25 mouse cellular contexts compared by ENCODE assay signal in the genomic region with DNA sequence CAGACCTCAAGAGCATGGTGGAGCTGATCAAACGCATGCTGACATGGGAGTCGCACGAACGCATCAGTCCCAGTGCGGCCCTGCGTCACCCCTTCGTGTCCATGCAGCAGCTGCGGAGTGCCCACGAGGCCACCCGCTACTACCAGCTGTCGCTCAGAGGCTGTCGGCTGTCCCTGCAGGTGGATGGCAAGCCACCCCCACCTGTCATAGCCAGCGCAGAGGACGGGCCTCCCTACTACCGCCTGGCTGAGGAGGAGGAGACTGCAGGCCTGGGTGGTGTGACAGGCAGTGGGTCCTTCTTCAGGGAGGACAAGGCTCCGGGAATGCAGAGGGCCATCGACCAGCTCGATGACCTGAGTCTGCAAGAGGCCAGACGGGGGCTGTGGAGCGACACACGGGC. TPM values are rescaled to one million over a fixed set of nuclear protein-coding genes. Genes with fewer than 3 reads are reported as not detected.
DNase-seq lines count a peak whose midpoint lies in the region; ATAC-seq and TF ChIP-seq lines count a peak whose summit lies in the region.
"Had no signal": no experiment of that assay in that cellular context is flagged by ENCODE, and none has a peak within 500 bp of the region (broad histone marks: within the 10 kb centered on the region; RNA-seq: fewer than 3 reads in every experiment).

No protein-coding gene starts in this region.

- H3K36me3 ChIP-seq in heart, embryonic 13.5 days = peaks cover 49% of the 10 kb centered on the region
- H3K36me3 ChIP-seq in heart, embryonic 10.5 days = peaks cover 29% of the 10 kb centered on the region
- H3K36me3 ChIP-seq in E14TG2a.4 (ENCODE audit: insufficient read depth, low read length) (peaks cover 36% of the 10 kb centered on the region), ES-E14 (ENCODE audit: control insufficient read depth, insufficient read depth, low read length, poor library complexity, severe bottlenecking) (peaks cover 17% of the 10 kb centered on the region; the same call in 1 of the 2 replicates)

- no peak overlapping the region for H3K4me2 ChIP-seq in heart, embryonic 13.5 days
- H3K4me2 ChIP-seq: embryonic facial prominence, embryonic 13.5 days; forebrain, embryonic 13.5 days; heart, embryonic 15.5 days; hindbrain, embryonic 14.5 days had no signal

- H3K4me1 ChIP-seq in heart, embryonic 13.5 days = peaks cover 10% of the 10 kb centered on the region
- peaks cover 18% of the 10 kb centered on the region; the same call in 1 of the 2 replicates for H3K4me1 ChIP-seq in heart, embryonic 10.5 days
- H3K4me1 ChIP-seq in E14TG2a.4 (replicated peaks; ENCODE audit: low read depth, low read length) (peaks cover 62% of the 10 kb centered on the region), ES-E14 (ENCODE audit: control insufficient read depth in 2 of 2, insufficient read depth in 2 of 2, low read length in 2 of 2, poor library complexity in 1 of 2) (peaks cover 3 to 18% of the 10 kb centered on the region in 2 experiments; a peak in 2 of 4 replicates)
- H3K4me1 ChIP-seq: forebrain, embryonic 13.5 days had no signal

- H3K9ac ChIP-seq in heart, embryonic 13.5 days = 0 out of 2 replicates have a peak overlapping the region, but pooled peaks have one; percentile 28
- H3K9ac ChIP-seq in ES-E14 (ENCODE audit: insufficient read depth, low read depth, low read length, poor library complexity, severe bottlenecking) = peak overlapping the region; percentile 34; the same call in 1 of the 2 replicates
- H3K9ac ChIP-seq: embryonic facial prominence, embryonic 13.5 days; forebrain, embryonic 13.5 days; forebrain, postnatal 0 days; heart, embryonic 15.5 days; hindbrain, embryonic 14.5 days had no signal

- intact Hi-C loops in left cerebral cortex, adult 2 months (cut with DNase I) = loop anchor here (5.0 kb wide), 2 partner anchors 52 to 192 kb away; partner anchors contain the start of gene Ltbp4
- intact Hi-C loops in left cerebral cortex, postnatal 36 days (cut with DNase I) = loop anchor here (5.0 kb wide), 1 partner anchor 192 kb away; the partner anchor contains the start of gene Ltbp4

- no peak for ATAC-seq in heart, embryonic 13.5 days (ENCODE audit: extremely low read depth, insufficient number of reproducible peaks, low FRiP score, low TSS enrichment)
- ATAC-seq: activated CD4-positive, CD25-positive, alpha-beta regulatory T cell, adult 4 months; forebrain, embryonic 13.5 days; forebrain, postnatal 0 days; intestine, embryonic 16.5 days; Patski had no signal

- DNase-seq in heart, embryonic 10.5 days (ENCODE audit: low spot score) = no peak
- DNase-seq in left cerebral cortex, adult 2 months (ENCODE audit: extremely low spot score in 1 of 2, low spot score in 2 of 2) = no peak
- DNase-seq in left cerebral cortex, postnatal 36 days (ENCODE audit: low spot score in 2 of 2) = no peak
- DNase-seq in ES-E14 (ENCODE audit: low read depth, low spot score) = no peak
- DNase-seq in embryo, embryonic 10 days (ENCODE audit: low spot score) = no peak
- no peak for DNase-seq in lung, adult 18-20 months
- DNase-seq: adrenal gland, postnatal 36 days; cerebellum, adult 11 months; cerebellum, adult 8-10 months; cerebellum, postnatal 14 days; forebrain, postnatal 0 days; gastrocnemius, postnatal 14 days; heart, postnatal 14 days had no signal

- in situ Hi-C loops in ES-E14 (cut with MboI; ENCODE audit: low sequenced_read_pairs in 2 of 2, unreplicated experiment in 2 of 2) = no loop called here

- no peaks in the 10 kb centered on the region for H3K27me3 ChIP-seq in heart, embryonic 13.5 days (replicated peaks)
- H3K27me3 ChIP-seq in heart, embryonic 10.5 days (ENCODE audit: insufficient read depth, poor library complexity, severe bottlenecking) = no peaks in the 10 kb centered on the region
- no peaks in the 10 kb centered on the region for H3K27me3 ChIP-seq in E14TG2a.4 (ENCODE audit: insufficient read depth, low read length)
- H3K27me3 ChIP-seq: CH12.LX; embryonic facial prominence, embryonic 13.5 days; forebrain, embryonic 13.5 days; heart, embryonic 15.5 days; Patski had no signal

- TF ChIP-seq CTCF in left cerebral cortex, adult 2 months (IDR thresholded peaks at IDR 0.05) = peak; percentile 17; the same call in 1 of the 2 replicates
- TF ChIP-seq CTCF in E14TG2a.4 (conservative IDR thresholded peaks at IDR 0.05; ENCODE audit: low read length) = no peak

- 71% methylated on average over 21 of the region's 21 CpGs for WGBS in heart, embryonic 13.5 days
- WGBS in heart, embryonic 10.5 days = 79% methylated on average over 21 of the region's 21 CpGs

- no peak overlapping the region for H3K4me3 ChIP-seq in heart, embryonic 13.5 days
- H3K4me3 ChIP-seq in heart, embryonic 10.5 days = no peak overlapping the region
- H3K4me3 ChIP-seq in left cerebral cortex, adult 2 months = no peak overlapping the region
- peak overlapping the region; percentile 66 for H3K4me3 ChIP-seq in E14TG2a.4 (replicated peaks; ENCODE audit: low read length)
- peak overlapping the region in 1 of 2 experiments; percentile 54; a peak in 2 of 4 replicates for H3K4me3 ChIP-seq in ES-E14 (ENCODE audit: insufficient read depth in 1 of 2, low read depth in 1 of 2, low read length in 2 of 2, poor library complexity in 1 of 2, severe bottlenecking in 1 of 2)
- H3K4me3 ChIP-seq: embryonic facial prominence, embryonic 13.5 days; forebrain, embryonic 13.5 days; heart, embryonic 15.5 days had no signal

- no peaks in the 10 kb centered on the region for H3K9me3 ChIP-seq in heart, embryonic 13.5 days
- no peaks in the 10 kb centered on the region for H3K9me3 ChIP-seq in heart, embryonic 10.5 days
- no peaks in the 10 kb centered on the region for H3K9me3 ChIP-seq in E14TG2a.4 (ENCODE audit: low read length)
- no peaks in the 10 kb centered on the region for H3K9me3 ChIP-seq in ES-E14 (ENCODE audit: control insufficient read depth, insufficient read depth, low read depth, low read length)
- H3K9me3 ChIP-seq: embryonic facial prominence, embryonic 13.5 days; forebrain, embryonic 13.5 days; heart, embryonic 15.5 days had no signal

- no peak overlapping the region for H3K27ac ChIP-seq in heart, embryonic 13.5 days (replicated peaks)
- no peak overlapping the region for H3K27ac ChIP-seq in heart, embryonic 10.5 days
- peak overlapping the region; percentile 17; the same call in 1 of the 2 replicates for H3K27ac ChIP-seq in left cerebral cortex, adult 2 months
- no peak overlapping the region for H3K27ac ChIP-seq in ES-E14 (ENCODE audit: insufficient read depth, low read depth, low read length, poor library complexity, severe bottlenecking)
- H3K27ac ChIP-seq: embryonic facial prominence, embryonic 13.5 days; forebrain, embryonic 13.5 days; heart, embryonic 15.5 days; hindbrain, embryonic 14.5 days had no signal

TF ChIP-seq in ES-E14, 5 proteins besides CTCF, POLR2A, EP300 and RAD21:
- TF ChIP-seq MAFK (IDR thresholded peaks at IDR 0.05; ENCODE audit: insufficient read depth, low read depth, low read length) (no peak), ZNF384 (IDR thresholded peaks at IDR 0.05; ENCODE audit: low read depth, low read length) (no peak), HCFC1 (IDR thresholded peaks at IDR 0.05; ENCODE audit: borderline replicate concordance, insufficient read depth, low read length) (no peak), ZC3H11A (IDR thresholded peaks at IDR 0.05; ENCODE audit: borderline replicate concordance, low read depth, low read length) (no peak)

RNA-seq across cellular contexts. Expression of gene Hipk4, which starts 6.0 kb away (rescaled TPM):
- 0.20 and 0.36 TPM in 2 replicates for polyA plus RNA-seq in heart, embryonic 13.5 days (2015; fragmentation: Nextera tagmentation; extraction: Ambion mirVana)
- polyA plus RNA-seq in heart, embryonic 10.5 days (2016; fragmentation: Nextera tagmentation; extraction: Ambion mirVana) = 0.54 and 0.59 TPM in 2 replicates
- total RNA-seq in left cerebral cortex, adult 2 months (2021) = under 1 TPM in 1 of 2 experiments, not detected in 1; 0.16 TPM
- total RNA-seq in left cerebral cortex, postnatal 36 days (2021) = under 1 TPM in 1 of 2 experiments, not detected in 1; 0.22 TPM
- 1.7 and 2.1 TPM in 2 replicates for total RNA-seq in ES-E14 (2012; rRNA removed)
- total RNA-seq: gastrocnemius, adult 18-20 months; hematopoietic stem cell, adult 5-6 weeks had no signal
- polyA plus RNA-seq: activated CD4-positive, CD25-positive, alpha-beta regulatory T cell, adult 4 months had no signal

RNA-seq across cellular contexts. Expression of gene Pld3, which starts 23.9 kb away (rescaled TPM):
- polyA plus RNA-seq in heart, embryonic 13.5 days (2015; fragmentation: Nextera tagmentation; extraction: Ambion mirVana) = 62.5 and 65.9 TPM in 2 replicates
- polyA plus RNA-seq in heart, embryonic 10.5 days (2016; fragmentation: Nextera tagmentation; extraction: Ambion mirVana) = 54.1 and 55.6 TPM in 2 replicates
- total RNA-seq in left cerebral cortex, adult 2 months (2021) = 100 to 1,000 TPM; 746 to 788 TPM
- 100 to 1,000 TPM; 818 to 936 TPM for total RNA-seq in left cerebral cortex, postnatal 36 days (2021)
- 77.9 and 128 TPM in 2 replicates for total RNA-seq in ES-E14 (2012; rRNA removed)

RNA-seq across cellular contexts. Expression of gene 2310022A10Rik, which starts 24.0 kb away (rescaled TPM):
- polyA plus RNA-seq in heart, embryonic 13.5 days (2015; fragmentation: Nextera tagmentation; extraction: Ambion mirVana) = 30.6 and 34.5 TPM in 2 replicates
- 36.3 and 37.4 TPM in 2 replicates for polyA plus RNA-seq in heart, embryonic 10.5 days (2016; fragmentation: Nextera tagmentation; extraction: Ambion mirVana)
- 10 to 100 TPM; 25.9 to 27.1 TPM for total RNA-seq in left cerebral cortex, adult 2 months (2021)
- 10 to 100 TPM; 29.4 to 31.1 TPM for total RNA-seq in left cerebral cortex, postnatal 36 days (2021)
- total RNA-seq in ES-E14 (2012; rRNA removed) = 12.6 and 15.9 TPM in 2 replicates

RNA-seq across cellular contexts. Expression of gene Prx, which starts 29.9 kb away (rescaled TPM):
- 2.0 and 2.1 TPM in 2 replicates for polyA plus RNA-seq in heart, embryonic 13.5 days (2015; fragmentation: Nextera tagmentation; extraction: Ambion mirVana)
- polyA plus RNA-seq in heart, embryonic 10.5 days (2016; fragmentation: Nextera tagmentation; extraction: Ambion mirVana) = 2.4 and 2.8 TPM in 2 replicates
- total RNA-seq in left cerebral cortex, adult 2 months (2021) = under 1 TPM; 0.47 to 0.50 TPM
- total RNA-seq in left cerebral cortex, postnatal 36 days (2021) = under 1 TPM; 0.25 to 0.48 TPM
- 10.0 TPM in 2 replicates for total RNA-seq in ES-E14 (2012; rRNA removed)

RNA-seq across cellular contexts. Expression of gene Sertad1, which starts 42.4 kb away (rescaled TPM):
- polyA plus RNA-seq in heart, embryonic 13.5 days (2015; fragmentation: Nextera tagmentation; extraction: Ambion mirVana) = 32.3 and 37.1 TPM in 2 replicates
- polyA plus RNA-seq in heart, embryonic 10.5 days (2016; fragmentation: Nextera tagmentation; extraction: Ambion mirVana) = 34.8 and 38.9 TPM in 2 replicates
- total RNA-seq in left cerebral cortex, adult 2 months (2021) = 10 to 100 TPM; 18.8 to 21.7 TPM
- 10 to 100 TPM; 17.2 to 20.0 TPM for total RNA-seq in left cerebral cortex, postnatal 36 days (2021)
- total RNA-seq in ES-E14 (2012; rRNA removed) = 13.1 and 25.1 TPM in 2 replicates
